Mouse (Mus musculus): ENCODE results near the gene Plcb4. TPM values are rescaled to one million over a fixed set of nuclear protein-coding genes. Genes with fewer than 3 reads are reported as not detected.

The Plcb4 gene
- polyA plus RNA-seq, 1 experiment from 2014 or later: 14.4 TPM

DNA sequence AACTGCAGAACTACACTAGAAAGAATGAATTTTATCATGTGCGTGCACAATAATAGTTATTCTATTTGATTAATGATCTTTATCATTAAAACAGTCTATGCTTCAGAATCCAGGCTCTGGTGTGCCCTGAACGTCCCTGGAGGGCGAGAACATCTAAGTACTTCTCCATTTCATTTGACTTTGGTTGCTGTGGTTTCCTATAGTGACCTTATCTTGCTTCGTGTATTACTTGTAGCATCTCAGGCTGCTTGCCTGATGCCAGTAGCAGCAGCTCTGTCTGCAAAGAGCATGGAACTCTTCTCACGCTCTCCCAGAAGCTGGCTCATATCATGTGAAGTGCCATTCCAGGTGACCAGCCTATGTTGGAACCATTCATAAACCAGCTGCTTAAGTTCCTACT lies 137.9 kb downstream of the Plcb4 start:
- Histone ChIP-seq H3K9ac (ENCODE audit: low read length) (no peak overlapping the region), H3K4me3 (ENCODE audit: low read depth, low read length) (no peak overlapping the region), H3K36me3 (ENCODE audit: control insufficient read depth, insufficient read depth, low read length) (no peaks in the 10 kb centered on the region), H3K4me2 (replicated peaks; ENCODE audit: low read depth) (no peak overlapping the region), H3K9me3 (ENCODE audit: control insufficient read depth, low read length) (no peaks in the 10 kb centered on the region), H3K27ac (replicated peaks) (no peak overlapping the region), H3K4me1 (replicated peaks; ENCODE audit: control insufficient read depth, insufficient read depth) (no peaks in the 10 kb centered on the region), H3K27me3 (ENCODE audit: control insufficient read depth, insufficient read depth, low read length) (no peaks in the 10 kb centered on the region)
- ATAC-seq (ENCODE audit: low FRiP score, low TSS enrichment): no peak
- WGBS: 76% methylated on average over 5 of the region's 5 CpGs
- no peak for TF ChIP-seq CTCF (IDR thresholded peaks at IDR 0.05; ENCODE audit: low read depth)
- TF ChIP-seq EP300 (optimal IDR thresholded peaks at IDR 0.05): no peak
- no peak for DNase-seq (ENCODE audit: low spot score)

DNA sequence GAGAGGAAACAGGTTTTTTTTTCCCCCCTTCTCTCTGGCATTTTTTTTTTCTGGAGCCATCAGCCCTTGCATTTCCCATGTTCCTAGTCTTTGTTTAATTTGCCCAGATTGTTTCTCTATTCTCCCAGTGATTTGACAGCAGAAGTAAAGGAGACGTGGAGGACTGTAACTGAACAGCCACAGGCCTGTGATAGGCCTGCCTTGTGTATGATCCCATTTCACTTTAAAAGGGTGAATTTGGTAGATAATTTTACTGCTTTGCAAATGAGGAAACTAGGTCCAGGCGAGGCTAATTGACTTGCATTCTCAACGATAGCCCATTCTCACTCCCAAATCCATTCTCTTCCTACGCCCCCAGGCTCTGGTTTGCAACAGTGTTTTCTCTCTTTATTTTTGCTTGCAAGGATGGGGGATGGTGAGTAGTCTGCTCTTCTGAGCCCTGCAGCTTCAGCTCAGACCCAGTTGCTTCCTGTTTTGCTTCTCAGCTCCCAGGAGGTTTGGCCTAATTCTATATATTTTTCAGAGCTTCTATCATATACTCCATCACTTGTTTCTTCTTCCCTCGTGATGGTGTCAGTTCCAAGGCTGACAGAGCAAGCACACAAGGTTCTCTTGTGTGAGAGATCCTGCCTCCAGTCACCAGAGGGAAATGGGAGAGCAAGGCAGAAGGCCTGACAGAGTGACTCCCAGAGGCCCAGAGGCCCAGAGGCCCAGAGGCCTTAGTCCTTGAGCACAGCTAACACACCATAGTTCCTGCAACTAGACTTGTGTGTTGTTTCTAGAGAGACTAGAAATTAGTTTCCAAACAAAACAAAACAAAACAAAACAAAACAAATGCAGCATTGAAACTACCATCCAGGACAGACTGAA lies 139.1 kb downstream of the Plcb4 start:
- Histone ChIP-seq H3K4me2 (replicated peaks; ENCODE audit: low read depth) (no peak overlapping the region), H3K9ac (ENCODE audit: low read length) (no peak overlapping the region), H3K27ac (replicated peaks) (0 out of 2 replicates have a peak overlapping the region, but pooled peaks have one; percentile 49), H3K36me3 (ENCODE audit: control insufficient read depth, insufficient read depth, low read length) (no peaks in the 10 kb centered on the region), H3K4me1 (replicated peaks; ENCODE audit: control insufficient read depth, insufficient read depth) (no peaks in the 10 kb centered on the region), H3K27me3 (ENCODE audit: control insufficient read depth, insufficient read depth, low read length) (no peaks in the 10 kb centered on the region), H3K9me3 (ENCODE audit: control insufficient read depth, low read length) (no peaks in the 10 kb centered on the region), H3K4me3 (ENCODE audit: low read depth, low read length) (no peak overlapping the region)
- 61% methylated on average over 5 of the region's 5 CpGs for WGBS
- no peak for TF ChIP-seq CTCF (IDR thresholded peaks at IDR 0.05; ENCODE audit: low read depth)
- TF ChIP-seq EP300 (optimal IDR thresholded peaks at IDR 0.05): no peak
- DNase-seq (ENCODE audit: low spot score): no peak
- no peak for ATAC-seq (ENCODE audit: low FRiP score, low TSS enrichment)

DNA sequence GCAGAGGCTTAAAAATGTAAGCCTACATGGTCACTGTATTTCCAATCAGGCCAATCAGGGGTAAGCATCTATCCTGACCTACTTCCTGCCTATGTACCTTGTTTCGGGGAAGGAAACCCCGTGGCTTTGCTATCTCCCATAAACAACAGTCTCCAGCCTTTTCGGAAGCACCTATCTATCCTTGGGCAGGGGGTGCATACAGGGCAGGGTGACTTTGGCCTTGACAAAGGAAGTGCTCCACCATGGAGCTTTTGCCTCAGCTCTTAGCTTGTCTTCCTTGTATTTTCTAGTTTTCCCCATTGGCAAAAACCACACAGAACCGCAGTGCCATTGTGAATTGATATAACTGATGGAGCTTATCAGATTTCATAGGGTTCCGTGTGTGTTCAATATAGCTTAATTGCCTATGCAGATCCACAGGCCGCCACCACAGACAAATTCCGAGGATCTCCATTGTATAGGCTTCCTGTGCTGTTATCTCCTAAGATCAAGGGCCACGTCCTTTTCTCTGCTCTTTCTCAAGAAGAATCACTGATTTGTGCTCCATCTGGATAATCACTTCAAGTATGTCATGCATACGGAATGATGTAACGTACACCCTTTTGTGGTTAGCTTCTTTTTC lies 140.4 kb downstream of the Plcb4 start:
- Histone ChIP-seq H3K27ac (replicated peaks) (no peak overlapping the region), H3K4me3 (ENCODE audit: low read depth, low read length) (no peak overlapping the region), H3K4me2 (replicated peaks; ENCODE audit: low read depth) (no peak overlapping the region), H3K36me3 (ENCODE audit: control insufficient read depth, insufficient read depth, low read length) (no peaks in the 10 kb centered on the region), H3K27me3 (ENCODE audit: control insufficient read depth, insufficient read depth, low read length) (no peaks in the 10 kb centered on the region), H3K9ac (ENCODE audit: low read length) (no peak overlapping the region), H3K4me1 (replicated peaks; ENCODE audit: control insufficient read depth, insufficient read depth) (no peaks in the 10 kb centered on the region), H3K9me3 (ENCODE audit: control insufficient read depth, low read length) (no peaks in the 10 kb centered on the region)
- TF ChIP-seq CTCF (IDR thresholded peaks at IDR 0.05; ENCODE audit: low read depth): no peak
- TF ChIP-seq EP300 (optimal IDR thresholded peaks at IDR 0.05): no peak
- 86% methylated on average over 10 of the region's 10 CpGs for WGBS
- no peak for DNase-seq (ENCODE audit: low spot score)
- ATAC-seq (ENCODE audit: low FRiP score, low TSS enrichment): no peak

DNA sequence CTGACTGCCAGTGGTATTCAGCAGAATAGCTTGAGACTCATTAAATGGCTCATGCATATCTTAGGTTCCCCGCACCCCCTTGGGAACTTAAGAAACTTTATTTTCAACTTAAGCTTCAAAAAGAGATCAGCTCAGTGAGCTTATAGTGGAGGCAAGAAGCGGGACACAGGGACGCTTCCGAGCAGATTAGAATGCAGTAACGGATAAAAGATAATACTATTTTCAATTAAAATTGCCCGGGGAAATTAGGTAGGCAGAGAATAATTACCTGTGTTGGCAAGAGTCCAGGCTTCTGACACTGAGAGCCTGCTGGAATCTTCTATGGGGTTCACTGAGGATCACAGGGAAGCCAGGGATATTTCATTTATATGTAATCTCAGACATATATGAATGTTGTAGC lies 141.6 kb downstream of the Plcb4 start:
- 83% methylated on average over 6 of the region's 6 CpGs for WGBS
- Histone ChIP-seq H3K4me1 (replicated peaks; ENCODE audit: control insufficient read depth, insufficient read depth) (no peaks in the 10 kb centered on the region), H3K4me2 (replicated peaks; ENCODE audit: low read depth) (no peak overlapping the region), H3K27ac (replicated peaks) (no peak overlapping the region), H3K9me3 (ENCODE audit: control insufficient read depth, low read length) (no peaks in the 10 kb centered on the region), H3K36me3 (ENCODE audit: control insufficient read depth, insufficient read depth, low read length) (no peaks in the 10 kb centered on the region), H3K9ac (ENCODE audit: low read length) (no peak overlapping the region), H3K27me3 (ENCODE audit: control insufficient read depth, insufficient read depth, low read length) (no peaks in the 10 kb centered on the region), H3K4me3 (ENCODE audit: low read depth, low read length) (no peak overlapping the region)
- no peak for ATAC-seq (ENCODE audit: low FRiP score, low TSS enrichment)
- no peak for DNase-seq (ENCODE audit: low spot score)
- no peak for TF ChIP-seq CTCF (IDR thresholded peaks at IDR 0.05; ENCODE audit: low read depth)
- no peak for TF ChIP-seq EP300 (optimal IDR thresholded peaks at IDR 0.05)

DNA sequence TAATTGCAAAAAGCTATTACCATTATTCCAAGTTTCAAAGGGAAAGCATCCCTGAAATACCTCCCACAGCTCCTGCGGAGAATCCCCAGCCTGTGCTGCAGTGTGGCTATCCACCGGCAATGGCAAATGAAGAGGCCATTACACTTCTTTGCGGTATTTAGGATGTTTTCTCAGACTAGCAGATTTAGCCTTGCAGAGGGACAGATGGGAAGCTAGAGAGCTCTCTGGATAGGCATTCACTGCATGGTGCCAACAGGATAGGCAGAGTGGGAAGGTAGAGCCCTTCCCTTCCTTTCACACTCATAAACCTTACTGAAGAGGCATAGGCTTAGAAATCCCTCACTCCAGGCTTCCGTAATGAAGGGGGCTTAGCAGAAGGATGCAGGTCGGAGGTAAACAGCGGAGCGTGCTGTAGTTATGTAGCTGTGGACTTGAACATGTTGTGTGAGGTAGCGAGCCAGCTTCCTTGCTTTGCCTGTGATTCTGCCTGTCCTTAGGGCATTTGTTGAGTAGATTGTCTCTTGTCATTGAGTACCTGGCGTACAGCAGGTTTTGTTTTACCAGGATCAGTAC lies 144.2 kb downstream of the Plcb4 start:
- no peak overlapping the region for H3K27ac ChIP-seq (replicated peaks)
- DNase-seq (ENCODE audit: low spot score): no peak
- no peak for ATAC-seq (ENCODE audit: low FRiP score, low TSS enrichment)
- TF ChIP-seq CTCF (IDR thresholded peaks at IDR 0.05; ENCODE audit: low read depth): no peak
- TF ChIP-seq EP300 (optimal IDR thresholded peaks at IDR 0.05): no peak
- no peak overlapping the region for H3K4me2 ChIP-seq (replicated peaks; ENCODE audit: low read depth)
- 90% methylated on average over 9 of the region's 9 CpGs for WGBS
- H3K4me3 ChIP-seq (ENCODE audit: low read depth, low read length): no peak overlapping the region
- no peaks in the 10 kb centered on the region for H3K36me3 ChIP-seq (ENCODE audit: control insufficient read depth, insufficient read depth, low read length)
- no peaks in the 10 kb centered on the region for H3K9me3 ChIP-seq (ENCODE audit: control insufficient read depth, low read length)
- no peaks in the 10 kb centered on the region for H3K4me1 ChIP-seq (replicated peaks; ENCODE audit: control insufficient read depth, insufficient read depth)
- no peak overlapping the region for H3K9ac ChIP-seq (ENCODE audit: low read length)
- H3K27me3 ChIP-seq (ENCODE audit: control insufficient read depth, insufficient read depth, low read length): no peaks in the 10 kb centered on the region
